Mouse (Mus musculus) kidney, adult 9 months (tissue): ENCODE data around the gene Gm43738.
A peak's percentile ranks its signal among the peaks of the same experiment; 100 is the strongest.

Source experiments
- DNase-seq: peaks from one replicate; pipeline ENCODE4 v3.0.0; 2022

Gm43738 gene

GRCm38 (mm10) chr3:89100811-89101210, at the start of gene Gm43738:
Gene Gm43738 (minus strand): TSS chr3:89101099.
- DNase-seq: no peak

GRCm38 (mm10) chr3:89148567-89148966, 47.7 kb upstream of the Gm43738 start:
- DNase-seq: no peak

- no peak for DNase-seq
Observed at GRCm38 (mm10) chr3:89147979-89148311, 47.0 kb upstream of the Gm43738 start.

GRCm38 (mm10) chr3:89147101-89147978, 46.4 kb upstream of the Gm43738 start:
- peak; percentile 72 for DNase-seq

GRCm38 (mm10) chr3:89145566-89145965, 44.7 kb upstream of the Gm43738 start:
- DNase-seq: no peak

GRCm38 (mm10) chr3:89144821-89145220, 43.9 kb upstream of the Gm43738 start:
- DNase-seq: peak; percentile 76

GRCm38 (mm10) chr3:89136365-89136764, 35.5 kb upstream of the Gm43738 start:
- peak; percentile 95 for DNase-seq

GRCm38 (mm10) chr3:89135958-89136357, 35.1 kb upstream of the Gm43738 start, which contains the start of gene Pklr:
Gene Pklr (plus strand): TSS chr3:89136142.
- DNase-seq: no peak

- no peak for DNase-seq
Observed at GRCm38 (mm10) chr3:89133752-89134151, 32.9 kb upstream of the Gm43738 start.

- DNase-seq: no peak
Observed at GRCm38 (mm10) chr3:89133063-89133450, 32.2 kb upstream of the Gm43738 start.

GRCm38 (mm10) chr3:89132285-89133062, 31.6 kb upstream of the Gm43738 start:
- DNase-seq: no peak

GRCm38 (mm10) chr3:89131816-89132215, 30.9 kb upstream of the Gm43738 start:
- DNase-seq: no peak

- DNase-seq: no peak
Observed at GRCm38 (mm10) chr3:89129908-89130307, 29.0 kb upstream of the Gm43738 start.

- DNase-seq: no peak
Observed at GRCm38 (mm10) chr3:89125981-89126380, 25.1 kb upstream of the Gm43738 start.

- DNase-seq: no peak
Observed at GRCm38 (mm10) chr3:89124241-89124640, 23.3 kb upstream of the Gm43738 start.

- DNase-seq: no peak
Observed at GRCm38 (mm10) chr3:89123313-89123712, 22.4 kb upstream of the Gm43738 start.

GRCm38 (mm10) chr3:89115522-89115921, 14.6 kb upstream of the Gm43738 start:
- DNase-seq: peak; percentile 71

- peak; percentile 67 for DNase-seq
Observed at GRCm38 (mm10) chr3:89113058-89113457, 12.2 kb upstream of the Gm43738 start.

- DNase-seq: no peak
Observed at GRCm38 (mm10) chr3:89108146-89108545, 7.2 kb upstream of the Gm43738 start.

GRCm38 (mm10) chr3:89107545-89107944, 6.6 kb upstream of the Gm43738 start:
- DNase-seq: no peak

- no peak for DNase-seq
Observed at GRCm38 (mm10) chr3:89106881-89107280, 6.0 kb upstream of the Gm43738 start.

GRCm38 (mm10) chr3:89103291-89103595, 2.3 kb upstream of the Gm43738 start:
- DNase-seq: no peak

GRCm38 (mm10) chr3:89102495-89103290, 1.8 kb upstream of the Gm43738 start:
- no peak for DNase-seq
